Mouse (Mus musculus): ENCODE results near the gene Prr27. TPM values are rescaled to one million over a fixed set of nuclear protein-coding genes. Genes with fewer than 3 reads are reported as not detected.

The Prr27 gene
- not detected for polyA plus RNA-seq (2017; shearing (Covaris generic))

DNA sequence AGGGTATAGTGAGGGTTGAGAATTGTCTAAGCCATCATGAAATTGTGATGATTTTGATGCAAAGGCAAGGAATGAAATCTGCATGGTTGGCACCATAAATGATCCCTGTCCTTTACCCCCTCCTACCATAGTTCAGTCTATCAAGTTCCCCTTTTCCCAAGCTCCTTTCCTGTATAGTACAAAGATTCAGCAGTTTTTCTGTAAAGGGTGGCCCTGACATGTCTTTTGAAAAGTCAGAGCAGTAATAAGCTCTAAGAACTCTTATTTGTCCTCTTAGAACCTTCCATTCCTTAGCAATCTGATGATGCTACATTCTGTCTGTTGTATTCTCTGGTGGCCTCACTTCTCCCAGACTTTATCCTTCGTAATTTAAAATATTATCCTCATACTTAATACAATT lies at the start of gene Prr27:
Prr27 (plus strand) TSS at position 301 of the 400 bp plus-strand sequence.
- no peak for ATAC-seq

DNA sequence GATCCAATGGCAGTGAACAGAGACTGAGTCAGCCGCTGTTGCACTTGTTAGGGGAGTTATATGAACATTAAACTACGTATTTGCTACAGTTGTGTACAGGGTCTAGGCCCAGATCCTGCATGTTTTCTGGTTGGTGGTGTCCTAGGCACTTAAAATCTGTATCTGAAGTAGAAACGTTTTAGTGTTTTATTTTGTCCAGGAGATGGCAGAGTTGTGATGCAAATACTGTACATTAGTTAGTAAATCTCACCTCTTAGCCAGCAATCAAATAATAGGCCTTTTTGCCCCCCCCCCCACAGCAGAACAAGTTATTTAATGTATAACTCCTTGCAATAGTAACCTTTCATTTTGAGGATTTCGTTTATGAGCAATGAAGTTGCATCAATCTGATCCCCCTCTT lies 42.8 kb upstream of the Prr27 start:
- no peak for ATAC-seq

DNA sequence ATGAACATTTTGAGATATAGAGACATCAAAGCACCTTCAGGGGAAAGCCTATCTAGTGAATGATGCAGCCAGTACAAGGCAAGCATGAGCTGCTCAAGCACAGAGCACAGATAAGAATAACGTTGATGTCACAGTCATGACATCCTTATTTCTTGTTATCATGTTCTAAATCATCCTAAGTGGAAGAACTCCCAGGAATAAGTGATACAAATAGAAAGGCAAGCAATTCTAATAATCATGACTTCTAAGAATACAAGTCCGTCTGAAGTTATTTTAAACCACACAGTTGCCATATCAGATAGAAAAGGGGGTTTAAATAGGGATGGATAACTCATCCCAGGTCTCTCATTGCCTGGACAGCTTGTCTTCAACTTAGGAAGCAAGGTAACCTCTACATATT lies 17.7 kb upstream of the Prr27 start, which contains the start of gene Csn1s2b:
Csn1s2b (plus strand) TSS at position 301 of the 400 bp plus-strand sequence.
- no peak for ATAC-seq

- no peak for ATAC-seq
These were observed 16.2 kb upstream of the Prr27 start for GRCm38 (mm10) chr5:87809253-87809652.

DNA sequence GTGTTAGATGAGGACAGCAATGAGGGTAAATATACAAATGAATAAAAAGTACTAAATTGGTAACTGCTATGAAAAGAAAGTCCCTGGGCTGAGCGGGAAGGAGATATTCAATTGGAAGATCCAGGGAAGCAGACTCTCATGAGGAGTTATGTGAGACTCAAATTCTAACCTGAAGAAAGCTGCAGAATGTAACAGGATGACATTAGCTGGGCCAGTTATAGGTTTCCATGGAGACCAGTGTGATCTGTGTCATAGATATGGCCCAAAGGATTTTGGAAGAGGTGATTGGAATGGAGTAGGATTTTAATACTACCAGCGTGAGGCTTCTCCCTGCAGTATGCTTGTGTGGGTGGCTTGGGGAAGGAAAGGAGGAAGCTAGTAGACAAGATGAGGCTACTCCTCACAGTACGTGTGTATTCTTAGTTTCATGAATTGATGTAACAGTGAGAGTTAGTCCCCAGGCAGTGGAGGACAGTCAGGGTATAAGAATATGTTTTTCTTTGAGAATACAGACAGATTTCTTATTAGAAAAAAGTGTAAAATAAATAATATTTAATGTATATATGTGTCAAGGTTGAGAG lies 29.7 kb downstream of the Prr27 start:
- ATAC-seq, result no peak

- ATAC-seq, result no peak
These were observed 44.6 kb downstream of the Prr27 start for GRCm38 (mm10) chr5:87870084-87870483.

GRCm38 (mm10) chr5:87871423-87871822 lies 45.9 kb downstream of the Prr27 start:
- no peak for ATAC-seq

- no peak for ATAC-seq
These were observed 59.2 kb downstream of the Prr27 start, which contains the start of gene Odam for GRCm38 (mm10) chr5:87884729-87885128. TSS of gene Odam (plus strand) at chr5:87885029.

Other genes starting within 250 kb of the Prr27 start
- gene Sult1e1, start 234.1 kb upstream of the Prr27 start, polyA plus RNA-seq (2017; shearing (Covaris generic)), result not detected
- not detected for gene Csn1s1, start 159.5 kb upstream of the Prr27 start, polyA plus RNA-seq (2017; shearing (Covaris generic))
- gene Csn2, start 126.1 kb upstream of the Prr27 start, polyA plus RNA-seq (2017; shearing (Covaris generic)), result not detected
- gene Csn1s2a, start 51.1 kb upstream of the Prr27 start, polyA plus RNA-seq (2017; shearing (Covaris generic)), result not detected
- under 1 TPM in 1 of 2 experiments, not detected in 1; 0.40 TPM for gene Csn1s2b, start 17.6 kb upstream of the Prr27 start, polyA plus RNA-seq (2017; shearing (Covaris generic))
- not detected for gene Odam, start 59.3 kb downstream of the Prr27 start, polyA plus RNA-seq (2017; shearing (Covaris generic))
- not detected for gene Csn3, start 99.9 kb downstream of the Prr27 start, polyA plus RNA-seq (2017; shearing (Covaris generic))
- gene 2310003L06Rik, start 143.8 kb downstream of the Prr27 start, polyA plus RNA-seq (2017; shearing (Covaris generic)), result not detected
- not detected for gene Gm28434, start 143.8 kb downstream of the Prr27 start, polyA plus RNA-seq (2017; shearing (Covaris generic))
- gene Cabs1, start 153.8 kb downstream of the Prr27 start, polyA plus RNA-seq (2017; shearing (Covaris generic)), result not detected
- not detected for gene Smr3a, start 176.9 kb downstream of the Prr27 start, polyA plus RNA-seq (2017; shearing (Covaris generic))

All from CD4-positive, CD25-positive, alpha-beta regulatory T cell, adult 4 months (primary cell).